Mouse (Mus musculus): ENCODE results near the gene Add2.

DNA sequence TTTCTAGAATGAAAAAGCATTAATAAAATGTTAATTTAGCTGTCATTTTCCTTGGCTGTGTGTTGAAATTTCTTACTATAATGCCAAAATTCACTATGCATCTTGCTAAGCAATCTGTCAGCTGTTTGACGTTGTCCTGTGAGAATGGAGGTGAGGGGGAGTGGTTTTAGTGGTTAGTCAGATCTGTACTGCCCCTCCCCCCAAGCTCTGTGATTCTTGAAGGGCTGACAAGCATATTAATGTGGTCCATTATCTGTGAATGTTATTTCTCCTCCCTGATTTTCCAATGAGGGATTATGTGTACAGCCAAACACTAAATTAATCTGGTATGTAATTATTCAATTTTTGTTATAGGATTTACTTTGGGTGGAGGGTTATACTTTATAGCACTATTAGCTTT, 30.0 kb downstream of the Add2 start:
- TF ChIP-seq CTCF (IDR thresholded peaks at IDR 0.05; ENCODE audit: borderline replicate concordance, insufficient read depth, low read length) = no peak
- TF ChIP-seq POLR2A (IDR thresholded peaks at IDR 0.05; ENCODE audit: low read depth, low read length) = no peak

All from embryonic fibroblast, embryonic 13.5 days (primary cell).